Mouse (Mus musculus) c-Kit-positive CD71-positive TER-119-positive erythroid progenitor cells, embryonic 14.5 days (primary cell): Measurements from ENCODE around the gene Rhbdf1.
A peak's percentile ranks its signal among the peaks of the same experiment; 100 is the strongest.

Experiments used
- DNase-seq: peaks from one replicate; pipeline ENCODE4 v3.0.0-alpha.2; 2013; ENCODE audit warnings: low spot score

The Rhbdf1 gene

GRCm38 (mm10) chr11:32238093-32238860 lies 16.2 kb upstream of the Rhbdf1 start:
- DNase-seq = peak; percentile 78

- no peak for DNase-seq
Observed at GRCm38 (mm10) chr11:32237411-32237795, 15.3 kb upstream of the Rhbdf1 start.

- DNase-seq = peak; percentile 70
Observed at GRCm38 (mm10) chr11:32236712-32237410, 14.8 kb upstream of the Rhbdf1 start.

- DNase-seq = no peak
Observed at GRCm38 (mm10) chr11:32236132-32236531, 14.0 kb upstream of the Rhbdf1 start.

GRCm38 (mm10) chr11:32235646-32236045 lies 13.5 kb upstream of the Rhbdf1 start:
- DNase-seq = no peak

GRCm38 (mm10) chr11:32234816-32235485 lies 12.9 kb upstream of the Rhbdf1 start:
- no peak for DNase-seq

GRCm38 (mm10) chr11:32233895-32234294 lies 11.8 kb upstream of the Rhbdf1 start:
- no peak for DNase-seq

GRCm38 (mm10) chr11:32232848-32233247 lies 10.7 kb upstream of the Rhbdf1 start:
- no peak for DNase-seq

- DNase-seq = no peak
Observed at GRCm38 (mm10) chr11:32231125-32231524, 9.0 kb upstream of the Rhbdf1 start.

- DNase-seq = no peak
Observed at GRCm38 (mm10) chr11:32230220-32230619, 8.1 kb upstream of the Rhbdf1 start.

- DNase-seq = no peak
Observed at GRCm38 (mm10) chr11:32228292-32228845, 6.3 kb upstream of the Rhbdf1 start.

- DNase-seq = no peak
Observed at GRCm38 (mm10) chr11:32227555-32227954, 5.5 kb upstream of the Rhbdf1 start.

GRCm38 (mm10) chr11:32227041-32227440 lies 4.9 kb upstream of the Rhbdf1 start:
- no peak for DNase-seq

- peak; percentile 88 for DNase-seq
Observed at GRCm38 (mm10) chr11:32226124-32226871, 4.2 kb upstream of the Rhbdf1 start, which contains the start of gene Mpg. Mpg (plus strand) TSS chr11:32226505.

GRCm38 (mm10) chr11:32225222-32226104 lies 3.4 kb upstream of the Rhbdf1 start:
- no peak for DNase-seq

GRCm38 (mm10) chr11:32224468-32225139 lies 2.5 kb upstream of the Rhbdf1 start:
- no peak for DNase-seq

GRCm38 (mm10) chr11:32223297-32223967 lies 1.3 kb upstream of the Rhbdf1 start:
- DNase-seq = no peak

GRCm38 (mm10) chr11:32222570-32223194 lies 582 bp upstream of the Rhbdf1 start:
- DNase-seq = no peak
